Mouse (Mus musculus) kidney, embryonic 16.5 days (tissue): ENCODE measurements around the gene Rnf38. TPM values are rescaled to one million over a fixed set of nuclear protein-coding genes. Genes with fewer than 3 reads are reported as not detected.

ENCODE experiments used
- ATAC-seq: fragments of 200-750 bp; cut with Nextera tagmentation; 2 replicates; pipeline ENCODE4 v1.8.0; 2017; ENCODE audit warnings: moderate TSS enrichment; ENCODE audit not compliant: low FRiP score, low TSS enrichment
- H3K27ac ChIP-seq: fragments of 300-500 bp; sonication (generic); 2 replicates; pipeline ENCODE4 v1.5.1; 2014; ENCODE audit warnings: low read length
- H3K27me3 ChIP-seq: fragments of 300-500 bp; sonication (generic); 2 replicates; pipeline ENCODE4 v1.6.1; 2014; ENCODE audit warnings: low read length, control low read depth, mixed read lengths; ENCODE audit not compliant: insufficient read depth
- H3K36me3 ChIP-seq: fragments of 300-500 bp; sonication (generic); 2 replicates; pipeline ENCODE4 v1.6.1; 2014; ENCODE audit warnings: low read length, control low read depth, mixed read lengths; ENCODE audit not compliant: insufficient read depth
- H3K4me1 ChIP-seq: fragments of 300-500 bp; sonication (generic); 2 replicates; pipeline ENCODE4 v1.6.1; 2014; ENCODE audit warnings: low read length, control low read depth, mixed read lengths; ENCODE audit not compliant: insufficient read depth
- H3K4me2 ChIP-seq: fragments of 300-500 bp; sonication (generic); replicated peaks from 2 replicates; pipeline ENCODE4 v1.6.1; 2014; ENCODE audit warnings: low read depth, low read length
- H3K4me3 ChIP-seq: fragments of 300-500 bp; sonication (generic); 2 replicates; pipeline ENCODE4 v1.5.1; 2014; ENCODE audit warnings: mild to moderate bottlenecking, low read length
- H3K9ac ChIP-seq: fragments of 300-500 bp; sonication (generic); replicated peaks from 2 replicates; pipeline ENCODE4 v1.6.1; 2014; ENCODE audit warnings: low read length
- H3K9me3 ChIP-seq: fragments of 300-500 bp; sonication (generic); 2 replicates; pipeline ENCODE4 v1.6.1; 2016; ENCODE audit warnings: low read length, control low read depth
- WGBS: fragments of 180-500 bp; shearing (Covaris S2); extraction: QIAGEN DNeasy Blood & Tissue Kit; methylation state at CpG from one replicate; pipeline ENCODE4 v1.1.7; 2014; 5-methylcytosine and 5-hydroxymethylcytosine counted together
- polyA plus RNA-seq: library from polyadenylated mRNA; unstranded; fragments of >200 nt; fragmentation: Nextera tagmentation; extraction: Ambion mirVana; gene quantifications from 2 replicates; pipeline ENCODE4 v1.2.1, GENCODE M21; 2015

Gene Rnf38
- polyA plus RNA-seq, 1 experiment from 2014 or later, result 20.2 TPM

DNA sequence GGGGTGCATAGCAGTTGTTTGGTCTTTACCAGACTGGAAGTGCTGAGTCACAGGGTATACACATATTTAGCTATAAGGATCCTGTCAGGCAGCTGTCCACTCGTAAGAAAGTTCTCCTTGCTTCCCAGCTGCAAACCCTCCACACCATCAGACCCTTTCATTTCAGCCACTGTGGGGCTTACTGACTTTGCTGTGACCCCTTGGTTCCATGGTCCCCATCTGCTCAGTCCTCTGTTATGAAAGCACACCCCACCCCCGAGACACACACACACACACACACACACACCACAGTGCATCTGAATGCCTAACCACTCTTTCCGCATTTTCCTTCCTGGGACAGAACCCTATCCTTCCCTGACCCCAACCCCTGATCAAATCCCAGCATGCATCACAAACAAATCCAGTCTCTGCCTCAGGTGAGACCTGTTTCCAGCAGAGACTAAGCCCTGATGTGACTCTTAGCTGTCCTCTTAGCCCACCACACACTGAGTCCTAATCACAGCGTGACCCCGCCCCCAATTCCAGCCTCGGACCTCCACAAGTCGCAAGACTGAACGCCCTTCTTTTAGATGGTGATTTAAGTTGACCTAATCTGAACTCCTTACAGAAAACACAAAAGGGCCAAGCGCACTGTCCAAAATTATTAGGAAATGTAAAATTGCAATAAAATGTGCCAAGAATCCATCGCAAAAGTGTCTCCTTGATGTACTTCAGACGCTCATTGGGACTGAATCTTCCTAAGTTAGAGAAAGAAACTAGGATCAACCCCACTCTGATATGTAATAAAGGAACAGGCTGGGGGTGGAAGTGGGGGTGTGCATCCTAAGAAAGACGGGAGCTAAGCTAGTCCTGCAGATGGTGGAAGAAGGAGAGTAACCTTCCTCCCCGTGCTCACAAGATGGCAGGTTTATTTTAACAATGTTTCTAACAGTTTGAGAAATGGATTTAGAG is 18.7 kb upstream of the Rnf38 start:
- 8% methylated on average over 13 of the region's 13 CpGs for WGBS
- H3K4me2 ChIP-seq, result peak overlapping the region; percentile 16; the same call in 1 of the 2 replicates
- no peaks in the 10 kb centered on the region for H3K36me3 ChIP-seq
- no peak overlapping the region for H3K27ac ChIP-seq
- no peak overlapping the region for H3K4me3 ChIP-seq
- peaks cover 11% of the 10 kb centered on the region for H3K4me1 ChIP-seq
- H3K27me3 ChIP-seq, result no peaks in the 10 kb centered on the region
- 0 out of 2 replicates have a peak, but pooled peaks have one; percentile 28 for ATAC-seq
- no peaks in the 10 kb centered on the region for H3K9me3 ChIP-seq
- H3K9ac ChIP-seq, result no peak overlapping the region

- 75% methylated on average over 5 of the region's 5 CpGs for WGBS
- Histone ChIP-seq H3K4me3 (no peak overlapping the region), H3K9ac (no peak overlapping the region), H3K4me1 (peaks cover 14% of the 10 kb centered on the region), H3K36me3 (no peaks in the 10 kb centered on the region), H3K9me3 (no peaks in the 10 kb centered on the region), H3K27ac (no peak overlapping the region), H3K27me3 (no peaks in the 10 kb centered on the region), H3K4me2 (no peak overlapping the region)
- no peak for ATAC-seq
Observed at GRCm38 (mm10) chr4:44251521-44251920, 17.9 kb upstream of the Rnf38 start.

- Histone ChIP-seq H3K36me3 (no peaks in the 10 kb centered on the region), H3K27me3 (no peaks in the 10 kb centered on the region), H3K9me3 (no peaks in the 10 kb centered on the region), H3K4me1 (peaks cover 14% of the 10 kb centered on the region), H3K27ac (no peak overlapping the region), H3K4me3 (peak overlapping the region; percentile 14; the same call in 1 of the 2 replicates), H3K9ac (no peak overlapping the region), H3K4me2 (peak overlapping the region; percentile 44)
- 1% methylated on average over 10 of the region's 10 CpGs for WGBS
- ATAC-seq, result peak; percentile 52; the same call in 1 of the 2 replicates
Observed at GRCm38 (mm10) chr4:44249705-44250104, 16.1 kb upstream of the Rnf38 start.

- peak; percentile 72 for ATAC-seq
- Histone ChIP-seq H3K27ac (no peak overlapping the region), H3K27me3 (no peaks in the 10 kb centered on the region), H3K9me3 (no peaks in the 10 kb centered on the region), H3K4me1 (peaks cover 9% of the 10 kb centered on the region), H3K9ac (no peak overlapping the region), H3K4me2 (peak overlapping the region; percentile 38), H3K36me3 (no peaks in the 10 kb centered on the region), H3K4me3 (peak overlapping the region; percentile 3; the same call in 1 of the 2 replicates)
- WGBS, result 2% methylated on average over 18 of the region's 18 CpGs
Observed at GRCm38 (mm10) chr4:44247051-44247939, 13.7 kb upstream of the Rnf38 start.

DNA sequence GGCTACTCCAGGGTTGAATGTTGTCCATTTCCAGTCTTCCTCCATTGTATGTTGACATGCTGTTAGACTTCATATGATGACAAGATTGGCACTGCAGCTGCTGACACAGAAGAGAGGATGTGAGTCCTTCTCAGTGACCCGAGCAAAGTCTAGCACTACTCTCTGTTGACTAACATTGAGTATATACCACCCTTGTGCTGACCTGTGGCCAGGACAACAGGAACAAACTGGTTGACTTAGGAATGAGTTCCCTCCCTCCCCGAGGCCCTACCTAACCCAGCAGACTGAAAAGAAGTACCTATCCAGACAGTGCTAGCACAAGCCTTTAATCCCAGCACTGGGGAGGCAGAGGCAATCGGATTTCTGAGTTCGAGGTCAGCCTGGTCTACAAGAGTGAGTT is 12.7 kb upstream of the Rnf38 start:
- Histone ChIP-seq H3K9me3 (no peaks in the 10 kb centered on the region), H3K36me3 (no peaks in the 10 kb centered on the region), H3K4me3 (no peak overlapping the region), H3K4me1 (peaks cover 9% of the 10 kb centered on the region), H3K27ac (no peak overlapping the region), H3K4me2 (no peak overlapping the region), H3K9ac (no peak overlapping the region), H3K27me3 (no peaks in the 10 kb centered on the region)
- WGBS, result 89% methylated on average over 4 of the region's 4 CpGs
- ATAC-seq, result no peak

- no peaks in the 10 kb centered on the region for H3K9me3 ChIP-seq
- no peak overlapping the region for H3K4me3 ChIP-seq
- no peak overlapping the region for H3K4me2 ChIP-seq
- 68% methylated on average over 4 of the region's 4 CpGs for WGBS
- H3K9ac ChIP-seq, result no peak overlapping the region
- H3K4me1 ChIP-seq, result no peaks in the 10 kb centered on the region
- no peak for ATAC-seq
- no peak overlapping the region for H3K27ac ChIP-seq
- no peaks in the 10 kb centered on the region for H3K27me3 ChIP-seq
- H3K36me3 ChIP-seq, result no peaks in the 10 kb centered on the region
Observed at GRCm38 (mm10) chr4:44241638-44242037, 8.0 kb upstream of the Rnf38 start.

DNA sequence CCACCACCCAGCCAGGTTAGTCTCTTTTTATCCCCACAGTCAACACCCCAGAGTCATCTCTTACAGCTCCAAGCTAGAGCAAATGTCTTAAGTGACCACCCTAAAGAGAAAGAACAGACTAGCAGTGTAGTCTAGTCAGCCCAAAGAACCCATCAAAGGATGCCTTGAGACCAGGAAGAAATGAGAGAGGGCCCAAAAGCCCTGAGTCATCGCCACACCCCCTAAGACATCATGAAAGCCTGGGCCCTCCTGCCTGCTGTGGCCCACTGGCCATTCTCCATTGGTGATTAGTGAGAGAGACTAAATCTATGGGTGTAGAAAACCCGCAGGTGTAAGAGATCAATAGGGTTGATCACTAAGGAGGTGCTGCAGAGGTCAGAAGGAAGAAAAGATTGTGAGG is 2.4 kb upstream of the Rnf38 start:
- WGBS, result 82% methylated on average over 2 of the region's 2 CpGs
- Histone ChIP-seq H3K27me3 (no peaks in the 10 kb centered on the region), H3K4me1 (peaks cover 19% of the 10 kb centered on the region)

DNA sequence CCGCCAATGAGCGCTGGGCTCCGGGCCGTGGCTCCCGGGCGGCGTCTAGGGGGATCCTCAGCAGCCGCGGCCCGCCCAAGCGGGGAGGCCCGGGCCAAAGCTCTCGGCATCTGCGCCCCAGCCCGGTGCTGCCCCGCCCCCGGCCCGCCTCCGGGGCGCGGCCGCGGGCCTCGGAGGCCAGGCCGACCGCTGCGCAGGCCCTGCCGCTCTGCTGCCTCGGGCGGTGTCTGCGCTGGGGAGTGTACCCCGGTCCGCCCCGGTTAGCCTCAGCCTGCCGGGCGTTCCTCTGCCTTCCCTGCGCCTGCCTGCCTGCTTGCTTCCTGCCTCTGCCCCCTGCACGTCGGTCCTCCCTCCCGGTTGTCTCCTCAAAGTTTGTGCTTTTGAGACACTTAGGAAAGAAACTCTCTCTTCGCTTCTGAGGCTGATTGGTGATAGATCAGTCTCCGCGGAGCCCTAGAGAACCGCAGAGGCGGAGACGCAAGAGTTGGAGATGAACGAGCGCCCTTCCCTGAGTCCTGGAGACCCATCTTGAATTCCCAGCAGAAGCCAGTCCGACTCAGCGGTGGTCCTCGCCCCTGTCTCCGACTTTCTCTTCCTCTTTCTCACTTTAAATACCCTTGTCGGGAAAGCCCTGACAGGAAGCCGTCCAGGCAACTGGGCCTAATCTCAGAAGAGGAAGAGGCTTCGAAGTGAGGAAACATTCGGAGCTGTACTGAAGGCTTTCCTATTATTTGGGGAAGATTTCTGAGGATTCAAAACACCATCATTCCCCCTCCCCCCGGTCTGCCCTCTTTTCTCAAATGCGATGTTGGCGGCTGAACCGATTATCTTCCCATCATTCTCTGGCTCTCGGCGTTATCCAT is 646 bp upstream of the Rnf38 start:
- WGBS, result under 1% methylated on average over 45 of the region's 62 CpGs
- H3K9me3 ChIP-seq, result no peaks in the 10 kb centered on the region
- peaks cover 19% of the 10 kb centered on the region for H3K4me1 ChIP-seq

More for the DNA sequence above, 2.4 kb upstream of the Rnf38 start:
- Histone ChIP-seq H3K4me3 (no peak overlapping the region), H3K9me3 (no peaks in the 10 kb centered on the region), H3K36me3 (no peaks in the 10 kb centered on the region), H3K4me2 (no peak overlapping the region), H3K9ac (no peak overlapping the region), H3K27ac (no peak overlapping the region)
- no peak for ATAC-seq

More for the DNA sequence above, 646 bp upstream of the Rnf38 start:
- Histone ChIP-seq H3K36me3 (no peaks in the 10 kb centered on the region), H3K4me2 (peak overlapping the region; percentile 67), H3K9ac (peak overlapping the region; percentile 95), H3K27me3 (no peaks in the 10 kb centered on the region), H3K27ac (peak overlapping the region; percentile 85), H3K4me3 (peak overlapping the region; percentile 84)
- ATAC-seq, result peak; percentile 99
